Mouse (Mus musculus) MEL (cell line): ENCODE results near the gene Vwa3b.

Source experiments
- CHD1 ChIP-seq: IDR thresholded peaks from 2 replicates; pipeline ENCODE4 v1.6.1; 2012; ENCODE audit warnings: low read depth, mild to moderate bottlenecking, inconsistent platforms, low read length, improper control_type of control experiment
- CHD2 ChIP-seq: IDR thresholded peaks from 2 replicates; pipeline ENCODE4 v1.6.1; 2011; ENCODE audit warnings: low read length, improper control_type of control experiment
- CTCF ChIP-seq, 3 experiments: IDR thresholded peaks in 2 of 3; conservative IDR thresholded peaks in 1 of 3; 2 replicates each; pipeline ENCODE4 v1.5.1; 2011 to 2012; ENCODE audit warnings: low read length in 3 of 3, low read depth in 2 of 3, mild to moderate bottlenecking in 2 of 3, improper control_type of control experiment in 1 of 3, inconsistent platforms in 1 of 3, mixed read lengths in 1 of 3, moderate library complexity in 1 of 3; ENCODE audit not compliant: control insufficient read depth in 1 of 3, insufficient read depth in 1 of 3, poor library complexity in 1 of 3, severe bottlenecking in 1 of 3
- E2F4 ChIP-seq: IDR thresholded peaks from 2 replicates; pipeline ENCODE4 v1.6.1; 2011; ENCODE audit warnings: low read depth, low read length, improper control_type of control experiment, borderline replicate concordance
- HCFC1 ChIP-seq: IDR thresholded peaks from 2 replicates; pipeline ENCODE4 v1.6.1; 2012; ENCODE audit warnings: low read depth, mild to moderate bottlenecking, inconsistent platforms, low read length, improper control_type of control experiment, moderate library complexity
- MAX ChIP-seq: IDR thresholded peaks from 2 replicates; pipeline ENCODE4 v1.6.1; 2011; ENCODE audit warnings: low read length, improper control_type of control experiment
- NELFE ChIP-seq: IDR thresholded peaks from 2 replicates; pipeline ENCODE4 v1.6.1; 2011; ENCODE audit warnings: low read depth, low read length, improper control_type of control experiment
- RCOR1 ChIP-seq: IDR thresholded peaks from 2 replicates; pipeline ENCODE4 v1.6.1; 2012; ENCODE audit warnings: low read depth, mild to moderate bottlenecking, inconsistent platforms, low read length, improper control_type of control experiment
- UBTF ChIP-seq: IDR thresholded peaks from 2 replicates; pipeline ENCODE4 v1.6.1; 2012; ENCODE audit warnings: low read depth, mild to moderate bottlenecking, inconsistent platforms, low read length, improper control_type of control experiment, moderate library complexity, borderline replicate concordance; ENCODE audit not compliant: insufficient read depth

DNA sequence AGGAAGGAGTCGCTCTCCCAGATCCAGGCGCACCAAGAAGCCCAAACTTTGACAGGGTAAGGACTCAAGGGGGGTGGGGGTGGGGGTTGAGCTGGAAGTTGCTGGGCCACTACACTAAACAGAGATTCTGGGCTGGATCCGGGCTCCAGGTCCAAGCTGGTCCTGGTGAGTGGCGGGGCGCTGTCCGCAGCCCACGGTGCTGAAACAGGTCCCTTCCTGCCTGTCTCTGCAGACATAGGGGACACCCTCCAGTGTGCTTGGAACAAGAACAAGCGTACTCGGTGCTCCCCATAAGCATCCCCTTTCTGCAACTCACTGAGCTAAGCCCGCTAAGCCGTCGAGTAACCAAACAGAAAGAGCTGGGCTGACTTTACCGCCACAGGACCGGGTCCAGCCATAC, 192.0 kb downstream of the Vwa3b start:
- no peak for TF ChIP-seq UBTF
- TF ChIP-seq RCOR1 = no peak
- TF ChIP-seq CTCF (IDR thresholded peaks at IDR 0.05 in 2 of 3, conservative IDR thresholded peaks at IDR 0.05 in 1 of 3; ENCODE audit: control insufficient read depth in 1 of 3, insufficient read depth in 1 of 3, low read depth in 2 of 3, low read length in 3 of 3, poor library complexity in 1 of 3, severe bottlenecking in 1 of 3) = no peak
- no peak for TF ChIP-seq MAX
- TF ChIP-seq CHD2 = no peak
- no peak for TF ChIP-seq CHD1
- TF ChIP-seq NELFE = no peak
- TF ChIP-seq E2F4 = no peak
- TF ChIP-seq HCFC1 = no peak
